Mouse (Mus musculus) kidney, postnatal 0 days (tissue): ENCODE results near the gene Hecw2. TPM values are rescaled to one million over a fixed set of nuclear protein-coding genes. Genes with fewer than 3 reads are reported as not detected.

ENCODE experiments used
- ATAC-seq: fragments of 200-750 bp; cut with Nextera tagmentation; replicated peaks from 2 replicates; pipeline ENCODE4 v1.8.0; 2017; ENCODE audit warnings: low read depth, moderate number of reproducible peaks, moderate TSS enrichment, moderate library complexity; ENCODE audit not compliant: low FRiP score
- DNase-seq: peaks from one replicate; pipeline ENCODE4 v3.0.0-alpha.2; 2016; ENCODE audit warnings: low spot score
- H3K27ac ChIP-seq: fragments of 300-500 bp; sonication (generic); 2 replicates; pipeline ENCODE4 v1.5.1; 2014; ENCODE audit warnings: mild to moderate bottlenecking
- H3K27me3 ChIP-seq: fragments of 300-500 bp; sonication (generic); 2 replicates; pipeline ENCODE4 v1.6.1; 2014; ENCODE audit warnings: low read length, mixed read lengths; ENCODE audit not compliant: insufficient read depth
- H3K36me3 ChIP-seq: fragments of 300-500 bp; sonication (generic); 2 replicates; pipeline ENCODE4 v1.6.1; 2014; ENCODE audit warnings: low read length, mixed read lengths; ENCODE audit not compliant: insufficient read depth
- H3K4me1 ChIP-seq: fragments of 300-500 bp; sonication (generic); replicated peaks from 2 replicates; pipeline ENCODE4 v1.6.1; 2014; ENCODE audit warnings: antibody characterized with exemption, low read length, mixed read lengths; ENCODE audit not compliant: insufficient read depth
- H3K4me2 ChIP-seq: fragments of 300-500 bp; sonication (generic); 2 replicates; pipeline ENCODE4 v1.6.1; 2014; ENCODE audit warnings: mild to moderate bottlenecking, low read length, moderate library complexity, mixed read lengths
- H3K4me3 ChIP-seq: fragments of 300-500 bp; sonication (generic); replicated peaks from 2 replicates; pipeline ENCODE4 v1.5.1; 2014; ENCODE audit warnings: low read depth, low read length
- H3K9ac ChIP-seq: fragments of 300-500 bp; sonication (generic); 2 replicates; pipeline ENCODE4 v1.6.1; 2014; ENCODE audit warnings: low read depth, low read length
- H3K9me3 ChIP-seq: fragments of 300-500 bp; sonication (generic); replicated peaks from 2 replicates; pipeline ENCODE4 v1.6.1; 2016; ENCODE audit warnings: low read length, inconsistent platforms, mixed read lengths
- CTCF ChIP-seq: IDR thresholded peaks from 2 replicates; pipeline ENCODE4 v1.5.1; 2016; ENCODE audit warnings: antibody characterized with exemption, low read depth, mild to moderate bottlenecking, moderate library complexity
- WGBS: fragments of 180-500 bp; shearing (Covaris S2); extraction: QIAGEN DNeasy Blood & Tissue Kit; methylation state at CpG from one replicate; pipeline ENCODE4 v1.1.7; 2014; 5-methylcytosine and 5-hydroxymethylcytosine counted together
- polyA plus RNA-seq: library from polyadenylated mRNA; unstranded; fragments of >200 nt; fragmentation: Nextera tagmentation; extraction: Ambion mirVana; gene quantifications from 2 replicates; pipeline ENCODE4 v1.2.1, GENCODE M21; 2015

Hecw2 gene
- polyA plus RNA-seq, 1 experiment from 2014 or later = 2.5 TPM

- H3K27me3 ChIP-seq = no peaks in the 10 kb centered on the region
- H3K36me3 ChIP-seq = no peaks in the 10 kb centered on the region
- no peaks in the 10 kb centered on the region; the same call in 1 of the 2 replicates for H3K4me1 ChIP-seq
- no peak overlapping the region for H3K4me2 ChIP-seq
- no peaks in the 10 kb centered on the region for H3K9me3 ChIP-seq
- ATAC-seq (no peak), DNase-seq (peak; percentile 35)
- TF ChIP-seq CTCF = no peak
- no peak overlapping the region for H3K4me3 ChIP-seq
- H3K27ac ChIP-seq = 0 out of 2 replicates have a peak overlapping the region, but pooled peaks have one; percentile 19
- WGBS = 64% methylated on average over 8 of the region's 8 CpGs
- no peak overlapping the region for H3K9ac ChIP-seq
These were observed 350.6 kb downstream of the Hecw2 start for GRCm38 (mm10) chr1:53844122-53844913.

- no peak overlapping the region for H3K27ac ChIP-seq
- no peaks in the 10 kb centered on the region for H3K36me3 ChIP-seq
- 74% methylated on average over 3 of the region's 3 CpGs for WGBS
- H3K4me2 ChIP-seq = no peak overlapping the region
- no peak for DNase-seq
- H3K9ac ChIP-seq = no peak overlapping the region
- ATAC-seq = no peak
- no peak for TF ChIP-seq CTCF
- H3K27me3 ChIP-seq = no peaks in the 10 kb centered on the region
- H3K4me1 ChIP-seq = no peaks in the 10 kb centered on the region; the same call in 1 of the 2 replicates
- no peak overlapping the region for H3K4me3 ChIP-seq
- no peaks in the 10 kb centered on the region for H3K9me3 ChIP-seq
These were observed 351.9 kb downstream of the Hecw2 start for GRCm38 (mm10) chr1:53843051-53843450.

DNA sequence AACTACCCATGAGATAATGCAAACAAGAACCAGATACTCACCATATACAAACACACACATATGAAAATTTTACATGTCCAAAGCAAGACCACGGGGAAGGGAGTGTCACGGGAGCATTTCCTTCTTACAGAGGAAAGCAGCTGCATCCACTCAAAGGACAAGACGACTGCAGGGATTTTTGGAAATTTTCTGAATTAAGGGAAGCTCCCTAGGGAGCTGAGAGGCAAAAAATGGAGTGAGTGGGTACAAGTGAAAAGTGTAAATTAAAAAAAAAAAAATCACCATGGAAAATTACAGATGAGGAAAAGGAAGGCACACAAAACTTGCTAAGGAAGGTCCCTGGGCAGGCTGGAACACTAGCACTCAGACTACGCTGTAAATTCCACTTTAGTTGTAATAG, 353.9 kb downstream of the Hecw2 start:
- Histone ChIP-seq H3K36me3 (no peaks in the 10 kb centered on the region), H3K27me3 (no peaks in the 10 kb centered on the region), H3K9me3 (no peaks in the 10 kb centered on the region), H3K4me3 (no peak overlapping the region), H3K4me1 (no peaks in the 10 kb centered on the region; the same call in 1 of the 2 replicates), H3K4me2 (no peak overlapping the region), H3K9ac (no peak overlapping the region), H3K27ac (no peak overlapping the region)
- ATAC-seq (no peak), DNase-seq (peak; percentile 67)
- 48% methylated on average over 4 of the region's 4 CpGs for WGBS
- no peak for TF ChIP-seq CTCF

DNA sequence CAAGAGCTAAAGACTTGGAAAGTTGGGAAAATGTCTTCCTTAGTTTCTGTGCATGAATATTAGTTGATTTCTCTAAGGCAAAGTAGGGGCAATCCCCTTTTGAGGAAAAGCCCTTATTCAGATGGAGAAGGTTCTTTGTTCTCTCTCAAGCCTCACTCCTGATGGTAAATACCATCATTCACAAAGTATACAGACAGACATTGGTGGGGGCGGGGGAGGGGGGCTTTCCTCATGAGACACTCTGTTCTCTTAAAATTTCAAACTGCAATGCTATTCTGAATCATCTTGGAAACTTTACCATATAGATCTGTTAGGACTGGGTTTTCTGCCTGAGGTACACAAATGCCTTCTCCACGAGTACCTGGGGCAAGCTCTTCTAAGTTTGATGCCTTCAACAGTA, 355.6 kb downstream of the Hecw2 start:
- Histone ChIP-seq H3K27me3 (no peaks in the 10 kb centered on the region), H3K4me3 (no peak overlapping the region), H3K4me2 (no peak overlapping the region), H3K9me3 (no peaks in the 10 kb centered on the region), H3K36me3 (no peaks in the 10 kb centered on the region), H3K27ac (no peak overlapping the region), H3K4me1 (no peaks in the 10 kb centered on the region), H3K9ac (no peak overlapping the region)
- no peak for ATAC-seq
- WGBS = 74% methylated on average over 2 of the region's 2 CpGs
- no peak for TF ChIP-seq CTCF
- DNase-seq = no peak

GRCm38 (mm10) chr1:53838182-53838859, 356.6 kb downstream of the Hecw2 start:
- DNase-seq (no peak), ATAC-seq (no peak)
- no peaks in the 10 kb centered on the region for H3K9me3 ChIP-seq
- H3K4me1 ChIP-seq = no peaks in the 10 kb centered on the region
- H3K9ac ChIP-seq = no peak overlapping the region
- no peak overlapping the region for H3K4me2 ChIP-seq
- H3K27me3 ChIP-seq = no peaks in the 10 kb centered on the region
- 91% methylated on average over 8 of the region's 8 CpGs for WGBS
- H3K4me3 ChIP-seq = no peak overlapping the region
- H3K27ac ChIP-seq = no peak overlapping the region
- no peaks in the 10 kb centered on the region for H3K36me3 ChIP-seq
- no peak for TF ChIP-seq CTCF

- ATAC-seq (no peak), DNase-seq (no peak)
- H3K27me3 ChIP-seq = no peaks in the 10 kb centered on the region
- H3K4me2 ChIP-seq = no peak overlapping the region
- no peak overlapping the region for H3K27ac ChIP-seq
- no peaks in the 10 kb centered on the region for H3K36me3 ChIP-seq
- 65% methylated on average over 5 of the region's 5 CpGs for WGBS
- no peak overlapping the region for H3K9ac ChIP-seq
- H3K9me3 ChIP-seq = no peaks in the 10 kb centered on the region
- H3K4me1 ChIP-seq = no peaks in the 10 kb centered on the region
- H3K4me3 ChIP-seq = no peak overlapping the region
- TF ChIP-seq CTCF = no peak
These were observed 364.7 kb downstream of the Hecw2 start for GRCm38 (mm10) chr1:53830286-53830685.
